Mouse (Mus musculus) central nervous system, embryonic 14 days (tissue): Measurements from ENCODE around the gene Ldlrad2. TPM values are rescaled to one million over a fixed set of nuclear protein-coding genes. Genes with fewer than 3 reads are reported as not detected.

Experiments
- polyA plus RNA-seq: library from polyadenylated mRNA; depleted of rRNA; stranded (reverse); fragments of >200 nt; gene quantifications from 2 replicates; pipeline ENCODE4 v1.2.3, GENCODE M21; 2012; rRNA removed

Ldlrad2 gene
- polyA plus RNA-seq, result 0.33 and 0.58 TPM in 2 replicates

DNA sequence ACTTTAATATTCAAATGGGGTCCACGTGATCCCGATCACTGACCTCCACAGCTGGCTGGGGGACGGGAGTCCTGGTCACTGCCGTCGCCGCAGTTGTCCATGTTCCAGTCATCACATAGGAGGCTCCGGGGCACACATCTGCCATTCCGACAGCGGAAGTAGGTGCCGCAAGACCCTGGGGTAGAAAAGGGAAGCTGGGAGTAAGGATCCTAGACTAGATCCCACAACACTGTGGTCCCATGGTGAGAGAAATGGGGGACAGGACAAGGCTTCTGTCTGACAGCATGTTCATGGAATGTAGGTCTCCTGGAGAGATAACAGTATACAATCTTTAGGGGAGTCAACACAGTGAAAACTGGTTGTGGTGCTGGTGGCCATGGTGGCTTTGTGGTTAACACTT is at the start of gene Ldlrad2:
Gene Ldlrad2 (minus strand): TSS at position 101 of the 400 bp plus-strand sequence.

DNA sequence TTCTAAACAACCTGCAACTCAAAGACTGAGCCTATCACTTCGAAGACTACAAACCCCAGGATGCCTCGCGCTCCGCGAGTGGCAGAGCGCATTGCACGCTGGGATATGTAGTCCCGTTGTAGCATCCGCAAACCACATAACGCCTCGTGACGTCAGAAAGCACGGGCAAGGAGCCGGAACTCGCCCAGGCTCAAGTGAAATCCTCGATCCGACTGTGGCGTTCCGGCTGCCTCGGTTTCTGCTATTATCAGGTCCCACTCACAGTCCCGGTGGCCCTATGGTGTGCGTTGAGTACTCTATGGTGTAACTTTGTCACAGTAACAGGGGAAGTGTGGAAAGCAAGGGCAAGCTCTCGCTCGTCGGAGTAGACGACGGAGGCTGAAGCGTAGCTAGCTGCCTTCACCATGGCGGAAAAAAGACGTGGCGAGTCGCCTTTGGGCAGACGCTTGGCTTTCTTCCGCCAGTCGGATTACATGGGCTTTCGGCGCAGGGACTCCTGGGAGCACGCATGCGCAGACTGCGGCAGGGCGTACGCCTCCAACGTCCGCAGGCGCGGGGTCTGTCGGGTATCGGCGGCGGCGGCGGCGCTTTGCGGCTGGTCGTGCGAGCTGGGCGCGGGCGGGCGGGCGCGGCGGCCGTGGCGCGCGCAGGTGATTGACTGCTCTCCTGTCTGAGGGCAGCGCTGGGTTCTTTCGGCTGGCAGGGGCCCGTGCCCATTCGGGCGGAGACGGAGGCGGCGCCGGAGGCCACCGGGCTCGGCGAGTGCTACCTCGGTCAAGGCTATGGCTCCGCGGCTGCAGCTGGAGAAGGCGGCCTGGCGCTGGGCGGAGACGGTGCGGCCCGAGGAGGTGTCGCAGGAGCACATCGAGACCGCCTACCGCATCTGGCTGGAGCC is 19.5 kb upstream of the Ldlrad2 start, which contains the start of gene Usp48:
Gene Usp48 (plus strand): TSS at position 155 of the 895 bp plus-strand sequence.

Other genes starting within 250 kb of the Ldlrad2 start
- 426 and 432 TPM in 2 replicates for gene Cdc42, start 216.8 kb downstream of the Ldlrad2 start, polyA plus RNA-seq
- not detected in 2 replicates for gene Cela3a, start 164.8 kb downstream of the Ldlrad2 start, polyA plus RNA-seq
- not detected in 2 replicates for gene Cela3b, start 144.0 kb downstream of the Ldlrad2 start, polyA plus RNA-seq
- not detected in 2 replicates for gene 1700013G24Rik, start 121.3 kb downstream of the Ldlrad2 start, polyA plus RNA-seq
- 7.2 and 21.1 TPM in 2 replicates for gene Hspg2, start 105.8 kb downstream of the Ldlrad2 start, polyA plus RNA-seq
- gene Usp48, start 19.2 kb upstream of the Ldlrad2 start, polyA plus RNA-seq, result 140 and 147 TPM in 2 replicates
- gene Rap1gap, start 90.2 kb upstream of the Ldlrad2 start, polyA plus RNA-seq, result 69.6 and 88.3 TPM in 2 replicates
- gene Alpl, start 221.8 kb upstream of the Ldlrad2 start, polyA plus RNA-seq, result 13.1 and 18.2 TPM in 2 replicates